Mouse (Mus musculus): ENCODE measurements around the gene Palmd.

The Palmd gene

DNA sequence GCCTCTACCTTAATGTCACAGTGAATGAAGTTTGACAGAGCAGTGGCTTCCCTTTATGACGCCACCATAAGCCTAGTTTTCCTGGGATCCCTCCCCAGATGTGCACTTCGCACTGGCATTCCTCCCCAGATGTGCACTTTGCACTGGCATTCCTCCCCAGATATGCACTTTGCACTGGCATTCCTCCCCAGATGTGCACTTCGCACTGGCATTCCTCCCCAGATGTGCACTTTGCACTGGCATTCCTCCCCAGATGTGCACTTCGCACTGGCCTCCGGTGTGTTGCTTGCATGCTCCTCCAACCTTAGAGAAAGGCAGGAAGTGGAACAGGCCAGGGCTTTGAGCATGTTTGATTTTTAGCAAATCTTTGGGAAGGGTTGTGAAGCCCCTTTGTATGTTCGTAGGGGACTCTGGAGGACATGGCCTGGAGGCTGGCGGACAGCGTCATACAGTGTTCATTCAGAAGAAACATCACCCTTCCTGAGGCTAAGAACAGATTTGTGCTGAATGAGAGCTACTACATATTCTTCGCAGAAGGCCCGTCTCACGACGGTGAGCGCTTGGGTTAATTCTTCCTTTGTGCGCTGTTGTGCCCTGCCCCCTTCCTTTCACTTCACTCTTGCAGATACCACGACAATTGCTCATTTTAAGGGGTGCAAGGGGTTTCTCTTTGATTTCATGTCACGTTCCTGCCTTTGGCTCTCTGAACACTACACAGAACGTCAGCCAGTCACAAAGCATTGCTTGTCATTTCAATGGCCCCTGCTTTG is 77.2 kb downstream of the Palmd start:
- DNase-seq, result no peak

DNA sequence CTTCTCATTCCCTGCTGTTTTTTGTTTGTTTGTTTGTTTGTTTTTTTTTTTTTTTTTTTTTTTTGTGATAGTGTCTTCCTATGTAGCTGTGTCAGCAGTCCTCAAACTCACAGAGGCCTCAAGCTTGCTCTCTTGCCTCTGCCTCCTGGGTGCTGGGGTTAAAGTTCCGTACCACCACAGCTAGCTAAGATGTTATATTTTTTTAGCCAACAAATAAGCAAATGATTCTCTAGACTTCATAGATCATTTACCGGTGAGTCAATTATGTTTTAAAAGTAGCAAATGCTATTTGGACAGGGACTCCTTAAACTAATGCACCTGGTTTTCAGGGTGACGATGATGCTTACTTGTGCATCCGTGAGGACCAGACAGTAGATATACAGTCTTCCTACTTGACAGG is 78.2 kb downstream of the Palmd start:
- DNase-seq, result no peak

DNA sequence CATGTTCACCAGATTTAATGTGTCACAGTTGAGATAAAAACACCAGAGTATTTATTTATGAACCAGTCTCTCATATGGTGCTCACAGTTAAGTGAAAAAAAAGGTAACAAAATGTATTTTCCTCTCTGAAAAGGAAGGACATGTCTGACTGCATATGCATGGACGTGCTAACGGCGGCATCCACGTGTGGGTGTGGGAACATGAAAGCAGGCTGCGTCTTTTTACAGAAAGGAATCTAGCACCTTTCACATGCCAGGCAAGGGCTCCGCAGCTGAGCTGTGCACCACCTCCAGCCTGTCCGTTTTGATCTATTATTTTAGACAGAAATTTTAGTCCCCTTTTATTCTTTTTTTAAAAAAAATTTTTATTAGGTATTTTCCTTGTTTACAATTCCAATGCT is 79.4 kb downstream of the Palmd start:
- DNase-seq, result no peak

DNA sequence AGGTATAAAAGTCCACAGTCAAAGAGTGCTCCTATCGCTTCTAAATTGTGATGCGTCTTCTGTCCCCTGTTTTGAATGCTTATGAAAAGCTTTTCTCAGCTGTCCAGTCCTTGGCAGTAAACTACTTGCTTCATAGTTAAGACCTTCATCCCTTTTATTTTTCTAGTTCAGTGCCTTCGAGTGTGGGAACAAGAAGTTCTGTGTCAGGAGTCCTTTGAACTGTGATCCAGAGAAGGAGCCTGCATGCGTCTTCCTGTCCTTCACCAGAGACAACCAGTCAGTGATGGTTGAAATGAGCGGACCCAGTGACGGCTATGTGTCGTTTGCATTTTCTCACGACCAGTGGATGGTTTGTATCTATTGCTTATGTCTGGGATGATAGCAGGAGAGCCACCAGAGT is 83.8 kb downstream of the Palmd start:
- no peak for DNase-seq

DNA sequence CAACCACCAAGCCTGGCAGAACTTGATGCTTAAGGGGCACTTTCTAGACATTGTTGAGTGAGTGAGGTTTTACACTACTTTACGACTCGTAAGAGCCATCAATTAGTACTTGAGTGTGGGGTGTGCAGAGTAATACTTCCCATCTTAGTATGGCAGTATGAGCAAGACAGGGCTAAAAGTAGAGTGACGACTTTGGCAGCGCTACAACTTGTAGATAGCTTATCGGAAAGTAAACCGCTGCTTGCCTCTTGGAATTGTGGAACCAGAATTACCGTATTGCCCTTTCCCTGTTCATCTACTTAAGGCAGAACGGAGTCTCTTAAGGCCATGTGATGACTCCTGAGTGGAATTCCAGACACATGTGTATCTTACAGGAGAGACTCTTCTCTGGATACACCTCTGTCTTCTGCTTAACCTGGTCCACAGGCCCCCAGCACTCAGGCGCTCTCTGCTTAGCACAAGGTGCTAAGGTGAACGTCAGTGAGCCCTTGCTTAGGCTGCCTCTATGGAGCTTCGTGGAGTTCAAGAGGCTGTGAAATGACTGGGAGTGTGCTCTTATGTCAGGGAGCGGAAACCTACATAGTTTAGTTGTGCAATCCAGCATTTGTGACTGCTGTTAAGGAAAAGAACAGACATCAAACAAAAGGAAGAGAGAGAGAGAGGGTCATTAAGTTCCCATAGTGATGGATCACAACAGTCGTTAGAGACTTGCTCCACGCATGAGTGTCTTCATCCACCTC is 86.4 kb downstream of the Palmd start:
- no peak for DNase-seq

DNA sequence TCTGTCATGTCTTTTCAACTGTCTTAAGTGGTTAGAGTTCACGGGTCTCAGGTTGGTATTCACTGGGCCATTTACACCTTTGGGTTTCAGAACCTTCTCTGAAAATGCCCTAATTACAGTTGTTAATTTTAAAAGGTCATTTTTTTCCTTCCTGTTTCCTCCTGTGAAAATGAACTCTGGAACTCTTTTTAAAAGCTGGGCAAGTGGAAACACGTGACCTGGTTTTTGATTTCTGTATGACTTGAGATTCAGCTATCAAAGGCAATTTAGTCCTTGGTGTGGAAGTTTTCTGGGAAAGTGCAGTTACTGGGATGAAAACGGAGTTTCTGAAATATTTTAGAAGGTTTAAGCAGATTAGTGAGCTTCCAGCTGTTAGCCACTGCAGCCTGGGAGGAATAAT is 98.4 kb downstream of the Palmd start:
- no peak for DNase-seq

Measured in cerebellum, adult 11 months (tissue).